Mouse (Mus musculus) brain, embryonic 14.5 days (tissue): ENCODE measurements around the gene C1qb. TPM values are rescaled to one million over a fixed set of nuclear protein-coding genes. Genes with fewer than 3 reads are reported as not detected.

Experiments
- DNase-seq: peaks from one replicate; pipeline ENCODE4 v3.0.0-alpha.2; 2011; ENCODE audit warnings: low read depth
- CTCF ChIP-seq: fragments of 200-500 bp; IDR thresholded peaks from 2 replicates; pipeline ENCODE4 v1.5.1; 2012; ENCODE audit warnings: inconsistent platforms, mild to moderate bottlenecking, moderate library complexity, borderline replicate concordance; ENCODE audit not compliant: insufficient read depth, insufficient read length; ENCODE audit errors: extremely low read depth
- POLR2A ChIP-seq: fragments of 200-500 bp; IDR thresholded peaks from 2 replicates; pipeline ENCODE4 v1.6.1; 2012; ENCODE audit warnings: mild to moderate bottlenecking, inconsistent platforms, borderline replicate concordance; ENCODE audit not compliant: poor library complexity, insufficient read depth, insufficient read length, severe bottlenecking; ENCODE audit errors: extremely low read depth
- polyA plus RNA-seq: library from polyadenylated mRNA; depleted of rRNA; stranded (reverse); fragments of >200 nt; gene quantifications from 2 replicates; pipeline ENCODE4 v1.2.3, GENCODE M21; 2012

The C1qb gene
- polyA plus RNA-seq, 1 experiment: 27.5 TPM

- no peak for TF ChIP-seq POLR2A
- no peak for TF ChIP-seq CTCF
- DNase-seq: no peak
These were observed 25.8 kb upstream of the C1qb start for GRCm38 (mm10) chr4:136911804-136912203.

GRCm38 (mm10) chr4:136911211-136911646, 25.2 kb upstream of the C1qb start:
- peak; percentile 81 for DNase-seq
- TF ChIP-seq CTCF (no peak), POLR2A (no peak)

GRCm38 (mm10) chr4:136907809-136908208, 21.8 kb upstream of the C1qb start:
- TF ChIP-seq CTCF (no peak), POLR2A (no peak)
- DNase-seq: no peak

- DNase-seq: peak; percentile 66
- peak; percentile 77 for TF ChIP-seq CTCF
- no peak for TF ChIP-seq POLR2A
These were observed 21.0 kb upstream of the C1qb start for GRCm38 (mm10) chr4:136907033-136907432.

- DNase-seq: peak; percentile 89
- TF ChIP-seq CTCF (no peak), POLR2A (no peak)
These were observed 19.0 kb upstream of the C1qb start for GRCm38 (mm10) chr4:136904767-136905539.

- TF ChIP-seq CTCF (peak; percentile 46; the same call in 1 of the 2 replicates), POLR2A (no peak)
- no peak for DNase-seq
These were observed 13.2 kb upstream of the C1qb start for GRCm38 (mm10) chr4:136899154-136899553.

GRCm38 (mm10) chr4:136898637-136899036, 12.7 kb upstream of the C1qb start, which contains the start of gene C1qa:
TSS of gene C1qa (minus strand) at chr4:136898803.
- TF ChIP-seq POLR2A (no peak), CTCF (no peak)
- DNase-seq: no peak

GRCm38 (mm10) chr4:136898084-136898598, 12.2 kb upstream of the C1qb start:
- DNase-seq: peak; percentile 41
- TF ChIP-seq CTCF: no peak
- TF ChIP-seq POLR2A: no peak

- no peak for TF ChIP-seq CTCF
- TF ChIP-seq POLR2A: no peak
- no peak for DNase-seq
These were observed 10.5 kb upstream of the C1qb start for GRCm38 (mm10) chr4:136896461-136896860.

GRCm38 (mm10) chr4:136895861-136896260, 9.9 kb upstream of the C1qb start:
- TF ChIP-seq CTCF (no peak), POLR2A (no peak)
- DNase-seq: no peak

GRCm38 (mm10) chr4:136894821-136895220, 8.8 kb upstream of the C1qb start:
- no peak for TF ChIP-seq CTCF
- no peak for TF ChIP-seq POLR2A
- DNase-seq: no peak

- TF ChIP-seq CTCF: peak; percentile 88
- TF ChIP-seq POLR2A: no peak
These were observed 7.9 kb upstream of the C1qb start for GRCm38 (mm10) chr4:136893691-136894543.

More at GRCm38 (mm10) chr4:136893691-136894543, 7.9 kb upstream of the C1qb start:
- DNase-seq: peak; percentile 81
